Mouse (Mus musculus) embryonic fibroblast, embryonic 13.5 days (primary cell): ENCODE measurements around the gene Ube2z. TPM values are rescaled to one million over a fixed set of nuclear protein-coding genes. Genes with fewer than 3 reads are reported as not detected.
"Not testable (repeated sequence)": the region's sequence is repeated elsewhere in the genome, so short reads cannot be mapped to it uniquely, and the experiment has no call there.

Source experiments
- H3K27ac ChIP-seq: 2 replicates; pipeline ENCODE4 v1.5.1; 2012; ENCODE audit warnings: low read length, control low read depth, inconsistent platforms; ENCODE audit not compliant: insufficient read depth
- H3K4me1 ChIP-seq: 2 replicates; pipeline ENCODE4 v1.6.1; 2011; ENCODE audit warnings: low read length; ENCODE audit not compliant: control insufficient read depth, insufficient read depth
- H3K4me3 ChIP-seq: 2 replicates; pipeline ENCODE4 v1.5.1; 2011; ENCODE audit warnings: mild to moderate bottlenecking, control low read depth, low read length; ENCODE audit not compliant: insufficient read depth
- CTCF ChIP-seq: IDR thresholded peaks from 2 replicates; pipeline ENCODE4 v1.5.1; 2011; ENCODE audit warnings: mild to moderate bottlenecking, control low read depth, low read length, moderate library complexity, borderline replicate concordance; ENCODE audit not compliant: insufficient read depth
- POLR2A ChIP-seq: IDR thresholded peaks from 2 replicates; pipeline ENCODE4 v1.6.1; 2011; ENCODE audit warnings: low read depth, mild to moderate bottlenecking, control low read depth, low read length, moderate library complexity
- polyA plus RNA-seq: library from polyadenylated mRNA; stranded (reverse); fragments of >200 nt; gene quantifications from 2 replicates; pipeline ENCODE4 v1.2.4, GENCODE M21; 2011; ENCODE audit warnings: low read depth; ENCODE audit not compliant: missing spikeins, insufficient read length

Ube2z gene
- polyA plus RNA-seq = 79.3 and 80.1 TPM in 2 replicates

- peak within 1 kb of the TSS; percentile 83 for H3K4me3 ChIP-seq
- TF ChIP-seq POLR2A = peak; percentile 86
- no peak for TF ChIP-seq CTCF
- peak within 1 kb of the TSS; percentile 66 for H3K27ac ChIP-seq
- H3K4me1 ChIP-seq = peaks cover 4% of the 10 kb centered on the region
Measured at GRCm38 (mm10) chr11:96065215-96065911, at the start of gene Ube2z. Ube2z (minus strand) TSS chr11:96065388.

- TF ChIP-seq CTCF (no peak), POLR2A (no peak)
- Histone ChIP-seq H3K4me1 (peaks cover 10% of the 10 kb centered on the region), H3K4me3 (no peak overlapping the region), H3K27ac (no peak overlapping the region)
Measured at GRCm38 (mm10) chr11:96114077-96114476, 48.9 kb upstream of the Ube2z start.

GRCm38 (mm10) chr11:96111751-96112150 lies 46.6 kb upstream of the Ube2z start, which contains the start of gene Calcoco2:
Calcoco2 (minus strand) TSS chr11:96111964.
- peaks cover 10% of the 10 kb centered on the region for H3K4me1 ChIP-seq
- TF ChIP-seq CTCF (no peak), POLR2A (no peak)
- no peak within 1 kb of the TSS for H3K4me3 ChIP-seq
- H3K27ac ChIP-seq = no peak within 1 kb of the TSS

- H3K27ac ChIP-seq, H3K4me3 ChIP-seq: not testable (repeated sequence)
- peaks cover 10% of the 10 kb centered on the region for H3K4me1 ChIP-seq
Measured at GRCm38 (mm10) chr11:96110950-96111349, 45.8 kb upstream of the Ube2z start.

- no peak for TF ChIP-seq CTCF
- Histone ChIP-seq H3K4me3 (no peak overlapping the region), H3K4me1 (no peaks in the 10 kb centered on the region), H3K27ac (no peak overlapping the region)
Measured at GRCm38 (mm10) chr11:96108376-96108775, 43.2 kb upstream of the Ube2z start.

- TF ChIP-seq CTCF (peak; percentile 87), POLR2A (no peak)
- Histone ChIP-seq H3K27ac (no peak overlapping the region), H3K4me1 (no peaks in the 10 kb centered on the region), H3K4me3 (no peak overlapping the region)
Measured at GRCm38 (mm10) chr11:96093361-96093760, 28.2 kb upstream of the Ube2z start.

- no peaks in the 10 kb centered on the region for H3K4me1 ChIP-seq
- TF ChIP-seq CTCF = no peak
- TF ChIP-seq POLR2A = no peak
- H3K4me3 ChIP-seq = no peak overlapping the region
- H3K27ac ChIP-seq = no peak overlapping the region
Measured at GRCm38 (mm10) chr11:96092674-96093291, 27.6 kb upstream of the Ube2z start.

- Histone ChIP-seq H3K4me1 (no peaks in the 10 kb centered on the region), H3K27ac (no peak overlapping the region), H3K4me3 (no peak overlapping the region)
- TF ChIP-seq POLR2A (no peak), CTCF (no peak)
Measured at GRCm38 (mm10) chr11:96091073-96091472, 25.9 kb upstream of the Ube2z start.

GRCm38 (mm10) chr11:96087981-96088380 lies 22.8 kb upstream of the Ube2z start:
- TF ChIP-seq POLR2A = no peak
- no peak for TF ChIP-seq CTCF
- no peak overlapping the region for H3K27ac ChIP-seq
- H3K4me1 ChIP-seq = peaks cover 2% of the 10 kb centered on the region; the same call in 1 of the 2 replicates

GRCm38 (mm10) chr11:96082682-96083081 lies 17.5 kb upstream of the Ube2z start:
- no peak overlapping the region for H3K4me3 ChIP-seq
- peaks cover 2% of the 10 kb centered on the region; the same call in 1 of the 2 replicates for H3K4me1 ChIP-seq
- TF ChIP-seq CTCF = no peak
- TF ChIP-seq POLR2A = no peak
- no peak overlapping the region for H3K27ac ChIP-seq

More at GRCm38 (mm10) chr11:96087981-96088380, 22.8 kb upstream of the Ube2z start:
- no peak overlapping the region for H3K4me3 ChIP-seq
